Mouse (Mus musculus) hindbrain, embryonic 12.5 days (tissue): Measurements from ENCODE around the gene Gabrb1. TPM values are rescaled to one million over a fixed set of nuclear protein-coding genes. Genes with fewer than 3 reads are reported as not detected.

Source experiments
- ATAC-seq: fragments of 200-750 bp; cut with Nextera tagmentation; 2 replicates; pipeline ENCODE4 v1.8.0; 2017; ENCODE audit warnings: moderate TSS enrichment; ENCODE audit not compliant: low FRiP score
- H3K27ac ChIP-seq: fragments of 300-500 bp; sonication (generic); 2 replicates; pipeline ENCODE4 v1.5.1; 2016; ENCODE audit warnings: mild to moderate bottlenecking
- H3K27me3 ChIP-seq: fragments of 300-500 bp; sonication (generic); 2 replicates; pipeline ENCODE4 v1.6.1; 2016; ENCODE audit warnings: mild to moderate bottlenecking
- H3K36me3 ChIP-seq: fragments of 300-500 bp; sonication (generic); 2 replicates; pipeline ENCODE4 v1.6.1; 2016; ENCODE audit warnings: mild to moderate bottlenecking
- H3K4me1 ChIP-seq: fragments of 300-500 bp; sonication (generic); 2 replicates; pipeline ENCODE4 v1.6.1; 2016
- H3K4me2 ChIP-seq: fragments of 300-500 bp; sonication (generic); replicated peaks from 2 replicates; pipeline ENCODE4 v1.6.1; 2016; ENCODE audit warnings: mild to moderate bottlenecking
- H3K4me3 ChIP-seq: fragments of 300-500 bp; sonication (generic); 2 replicates; pipeline ENCODE4 v1.5.1; 2016; ENCODE audit warnings: mild to moderate bottlenecking
- H3K9ac ChIP-seq: fragments of 300-500 bp; sonication (generic); 2 replicates; pipeline ENCODE4 v1.6.1; 2016; ENCODE audit warnings: mild to moderate bottlenecking, moderate library complexity
- H3K9me3 ChIP-seq: fragments of 300-500 bp; sonication (generic); replicated peaks from 2 replicates; pipeline ENCODE4 v1.6.1; 2016; ENCODE audit warnings: mild to moderate bottlenecking
- WGBS: fragments of 180-500 bp; shearing (Covaris S2); methylation state at CpG from one replicate; pipeline ENCODE4 v1.1.7; 2016; 5-methylcytosine and 5-hydroxymethylcytosine counted together
- polyA plus RNA-seq: library from polyadenylated mRNA; unstranded; fragments of >200 nt; fragmentation: Nextera tagmentation; extraction: Ambion mirVana; gene quantifications from 2 replicates; pipeline ENCODE4 v1.2.1, GENCODE M21; 2016

Gabrb1 gene
- 1.8 and 2.6 TPM in 2 replicates for polyA plus RNA-seq

DNA sequence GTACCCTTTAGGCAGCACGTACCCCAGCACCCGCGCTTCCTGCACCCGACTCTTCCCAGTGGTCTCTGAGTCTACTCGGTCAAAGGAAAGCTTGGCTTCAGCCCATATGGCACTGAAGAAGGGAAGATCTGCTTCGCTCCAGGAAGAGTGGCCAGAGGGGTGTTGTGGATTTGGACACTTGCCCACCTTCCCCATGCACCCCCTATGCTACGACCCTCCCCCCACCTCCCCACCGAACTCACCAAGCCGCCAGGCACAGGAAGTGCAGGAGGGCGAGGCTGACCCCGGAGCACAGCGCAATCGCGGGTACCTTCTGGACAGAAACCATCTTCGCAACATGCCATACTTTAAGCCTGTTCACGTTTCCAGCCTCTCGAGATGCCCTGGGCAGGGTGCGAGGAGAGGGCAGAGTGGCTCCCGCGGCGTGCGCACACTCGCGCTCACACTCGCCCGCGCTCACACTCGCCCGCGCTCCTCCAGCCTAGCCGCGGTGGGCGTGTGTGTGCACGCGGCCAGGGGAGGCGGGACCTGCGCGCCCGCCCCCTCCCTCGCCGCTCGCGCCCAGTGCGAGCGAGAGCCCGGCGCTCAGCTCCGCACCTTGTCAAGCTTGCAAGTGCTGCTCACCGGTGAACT, at the start of gene Gabrb1:
Gene Gabrb1, plus strand, starts transcription at position 632 of the 633 bp plus-strand sequence.
- Histone ChIP-seq H3K27me3 (peaks cover 40% of the 10 kb centered on the region), H3K4me1 (peaks cover 10% of the 10 kb centered on the region; the same call in 1 of the 2 replicates), H3K27ac (no peak within 1 kb of the TSS), H3K9me3 (no peaks in the 10 kb centered on the region), H3K9ac (peak within 1 kb of the TSS; percentile 42; the same call in 1 of the 2 replicates), H3K4me2 (peak within 1 kb of the TSS; percentile 97), H3K4me3 (peak within 1 kb of the TSS; percentile 57), H3K36me3 (no peaks in the 10 kb centered on the region)
- peak; percentile 93 for ATAC-seq
- under 1% methylated on average over 44 of the region's 49 CpGs for WGBS

DNA sequence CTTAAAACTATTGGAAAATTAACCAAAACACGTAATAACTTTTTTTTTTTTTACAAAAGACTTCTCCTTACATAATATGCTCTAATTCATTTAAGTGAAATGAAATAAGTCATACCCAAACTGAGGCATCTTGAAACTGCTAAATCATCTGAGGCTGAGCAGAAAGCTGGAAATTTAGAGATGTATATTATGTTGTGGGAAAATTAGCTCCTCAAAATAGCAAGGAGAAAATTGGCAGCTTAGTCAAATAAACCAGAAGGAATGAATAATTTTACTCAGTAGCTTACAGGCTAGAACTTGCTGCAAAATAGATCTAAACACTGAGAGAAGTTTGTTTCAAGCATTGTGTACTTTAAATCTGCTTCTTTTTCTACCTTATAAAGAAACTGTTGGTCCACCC, 49.2 kb upstream of the Gabrb1 start:
- WGBS: 81% methylated on average over 1 of the region's 1 CpGs
- no peak overlapping the region for H3K4me3 ChIP-seq
- no peaks in the 10 kb centered on the region for H3K27me3 ChIP-seq
- H3K9ac ChIP-seq: no peak overlapping the region
- no peak overlapping the region for H3K4me2 ChIP-seq
- no peak for ATAC-seq
- H3K9me3 ChIP-seq: no peaks in the 10 kb centered on the region
- H3K36me3 ChIP-seq: no peaks in the 10 kb centered on the region
- no peak overlapping the region for H3K27ac ChIP-seq
- H3K4me1 ChIP-seq: no peaks in the 10 kb centered on the region

DNA sequence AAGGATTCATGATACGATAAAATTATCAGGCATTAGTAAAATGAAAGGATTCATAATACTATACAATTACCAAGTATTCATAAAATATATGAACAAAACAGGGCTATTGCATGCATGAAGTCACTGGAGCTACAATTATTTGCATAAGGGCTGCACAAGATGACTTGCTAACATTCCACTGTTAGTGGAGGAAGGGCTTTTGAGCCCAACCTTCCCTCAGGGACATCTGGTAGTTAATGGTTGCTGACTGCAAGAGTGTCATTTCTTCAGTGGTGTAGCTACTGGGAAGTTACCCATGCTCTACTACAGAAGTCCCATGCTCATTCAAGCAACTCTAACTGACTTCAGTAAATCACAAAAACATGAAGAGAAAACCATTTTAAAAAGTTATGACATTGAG, 43.6 kb upstream of the Gabrb1 start:
- no peaks in the 10 kb centered on the region for H3K27me3 ChIP-seq
- no peaks in the 10 kb centered on the region for H3K36me3 ChIP-seq
- 83% methylated on average over 1 of the region's 1 CpGs for WGBS
- H3K9me3 ChIP-seq: no peaks in the 10 kb centered on the region
- no peak for ATAC-seq
- no peak overlapping the region for H3K4me3 ChIP-seq
- H3K27ac ChIP-seq: no peak overlapping the region
- no peak overlapping the region for H3K4me2 ChIP-seq
- H3K9ac ChIP-seq: no peak overlapping the region
- H3K4me1 ChIP-seq: no peaks in the 10 kb centered on the region

GRCm38 (mm10) chr5:71616734-71617133, 41.2 kb upstream of the Gabrb1 start:
- Histone ChIP-seq H3K36me3 (no peaks in the 10 kb centered on the region), H3K27me3 (no peaks in the 10 kb centered on the region), H3K9ac (no peak overlapping the region), H3K9me3 (no peaks in the 10 kb centered on the region), H3K27ac (no peak overlapping the region), H3K4me3 (no peak overlapping the region), H3K4me2 (no peak overlapping the region), H3K4me1 (no peaks in the 10 kb centered on the region)
- WGBS: 78% methylated on average over 4 of the region's 4 CpGs
- ATAC-seq: no peak

DNA sequence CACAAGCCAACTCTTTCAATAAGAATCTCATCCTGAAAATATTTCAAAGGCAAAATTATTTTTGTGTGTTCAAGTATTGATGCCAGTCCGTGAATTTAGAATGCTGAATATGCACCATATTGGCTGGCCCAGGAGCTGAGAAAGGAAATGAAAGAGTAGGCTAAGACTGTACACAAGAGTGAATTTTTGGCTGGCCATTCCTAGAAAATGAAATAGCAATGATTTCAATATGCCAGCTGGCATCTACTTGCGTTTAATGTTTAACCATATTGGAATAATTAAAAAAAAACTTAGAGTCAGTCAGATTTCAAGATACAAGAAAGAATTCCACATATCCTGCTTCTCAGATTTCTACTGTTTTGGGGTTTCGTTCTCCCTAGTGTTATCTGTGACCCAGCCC, 30.1 kb upstream of the Gabrb1 start:
- H3K9me3 ChIP-seq: no peaks in the 10 kb centered on the region
- H3K27me3 ChIP-seq: no peaks in the 10 kb centered on the region
- WGBS: 89% methylated on average over 3 of the region's 3 CpGs
- H3K4me1 ChIP-seq: no peaks in the 10 kb centered on the region
- no peak overlapping the region for H3K4me3 ChIP-seq
- H3K27ac ChIP-seq: no peak overlapping the region
- no peak overlapping the region for H3K9ac ChIP-seq
- no peak for ATAC-seq
- H3K36me3 ChIP-seq: no peaks in the 10 kb centered on the region
- H3K4me2 ChIP-seq: no peak overlapping the region

DNA sequence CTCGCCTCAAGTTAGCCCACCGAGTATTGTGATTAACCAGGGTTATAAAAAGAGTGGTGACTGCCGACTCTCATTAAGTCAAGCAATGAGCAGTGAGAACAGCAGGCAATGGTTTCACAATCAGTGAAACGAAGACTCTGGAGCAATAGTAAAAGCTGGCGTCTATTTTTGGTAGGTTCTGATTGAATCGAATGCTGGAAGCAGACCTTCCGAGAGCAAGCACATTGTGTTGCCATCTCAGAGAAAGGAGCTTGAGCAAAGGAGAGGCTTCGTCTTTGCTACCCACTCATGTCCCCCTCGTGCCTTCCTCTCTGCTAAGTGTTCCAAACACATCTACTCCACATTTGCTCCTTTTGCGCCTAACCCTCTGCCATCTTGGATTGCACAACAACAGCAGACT, 18.1 kb upstream of the Gabrb1 start:
- WGBS: 88% methylated on average over 10 of the region's 10 CpGs
- H3K27me3 ChIP-seq: no peaks in the 10 kb centered on the region
- H3K4me2 ChIP-seq: no peak overlapping the region
- no peak overlapping the region for H3K9ac ChIP-seq
- no peak overlapping the region for H3K4me3 ChIP-seq
- no peaks in the 10 kb centered on the region for H3K9me3 ChIP-seq
- H3K4me1 ChIP-seq: no peaks in the 10 kb centered on the region
- H3K27ac ChIP-seq: no peak overlapping the region
- no peak for ATAC-seq
- no peaks in the 10 kb centered on the region for H3K36me3 ChIP-seq

DNA sequence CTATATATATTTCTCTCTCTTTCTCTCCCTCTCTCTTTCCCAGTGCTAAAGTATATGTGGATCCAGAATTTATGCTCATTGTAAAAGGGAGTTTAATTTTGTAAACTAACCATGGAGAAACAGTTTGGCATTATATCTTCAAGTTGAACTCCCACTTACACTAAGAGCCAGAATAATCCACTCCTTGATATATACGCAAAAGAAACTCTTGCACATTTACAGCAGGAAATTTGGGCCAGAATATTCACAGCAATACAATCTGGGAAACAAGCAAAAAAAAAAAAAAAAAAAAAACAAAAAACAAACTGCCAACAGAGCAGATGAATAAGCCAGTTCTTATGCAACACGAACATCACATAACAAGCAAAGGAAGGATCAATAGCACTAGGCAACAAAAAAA, 9.8 kb upstream of the Gabrb1 start:
- Histone ChIP-seq H3K9me3 (no peaks in the 10 kb centered on the region), H3K36me3 (no peaks in the 10 kb centered on the region), H3K27ac (no peak overlapping the region), H3K4me2 (no peak overlapping the region), H3K9ac (no peak overlapping the region), H3K27me3 (no peaks in the 10 kb centered on the region), H3K4me3 (no peak overlapping the region), H3K4me1 (no peaks in the 10 kb centered on the region)
- WGBS: 79% methylated on average over 2 of the region's 2 CpGs
- ATAC-seq: no peak

DNA sequence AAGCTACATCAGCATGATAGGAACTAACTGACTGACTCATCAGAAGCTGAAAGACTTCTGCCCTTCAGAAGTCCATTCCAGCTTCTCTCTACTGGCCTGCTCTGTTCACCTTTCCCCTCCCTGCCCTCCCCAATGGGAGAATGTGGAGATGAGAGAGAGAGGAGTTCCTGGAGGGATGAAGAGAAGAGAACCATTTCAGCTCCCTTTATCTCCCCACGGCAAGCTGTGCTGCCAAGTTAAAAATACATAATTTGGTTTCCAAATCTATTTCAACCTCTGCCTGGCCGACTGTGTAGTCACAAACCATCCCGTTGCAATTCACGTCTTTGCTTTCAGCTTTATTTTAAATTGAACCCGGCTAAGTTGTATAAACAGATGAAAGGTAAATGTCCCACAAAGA, 3.9 kb upstream of the Gabrb1 start:
- peaks cover 10% of the 10 kb centered on the region; the same call in 1 of the 2 replicates for H3K4me1 ChIP-seq
- no peak overlapping the region for H3K27ac ChIP-seq
- H3K9ac ChIP-seq: no peak overlapping the region
- H3K4me2 ChIP-seq: no peak overlapping the region
- H3K9me3 ChIP-seq: no peaks in the 10 kb centered on the region
- no peaks in the 10 kb centered on the region for H3K36me3 ChIP-seq
- no peak for ATAC-seq
- no peak overlapping the region for H3K4me3 ChIP-seq
- peaks cover 33% of the 10 kb centered on the region for H3K27me3 ChIP-seq
- 88% methylated on average over 5 of the region's 5 CpGs for WGBS

GRCm38 (mm10) chr5:71656771-71657170, 1.1 kb upstream of the Gabrb1 start:
- H3K4me1 ChIP-seq: peaks cover 10% of the 10 kb centered on the region; the same call in 1 of the 2 replicates
- no peak for ATAC-seq
- peak overlapping the region; percentile 97 for H3K4me2 ChIP-seq
- no peak overlapping the region for H3K27ac ChIP-seq
- peaks cover 40% of the 10 kb centered on the region for H3K27me3 ChIP-seq
- H3K9me3 ChIP-seq: no peaks in the 10 kb centered on the region
- no peak overlapping the region for H3K9ac ChIP-seq
- peak overlapping the region; percentile 57 for H3K4me3 ChIP-seq
- H3K36me3 ChIP-seq: no peaks in the 10 kb centered on the region
- 10% methylated on average over 10 of the region's 10 CpGs for WGBS

- Histone ChIP-seq H3K9me3 (no peaks in the 10 kb centered on the region), H3K4me1 (peaks cover 10% of the 10 kb centered on the region; the same call in 1 of the 2 replicates), H3K36me3 (no peaks in the 10 kb centered on the region), H3K4me3 (peak within 1 kb of the TSS; percentile 57), H3K9ac (peak within 1 kb of the TSS; percentile 42; the same call in 1 of the 2 replicates), H3K27me3 (peaks cover 40% of the 10 kb centered on the region), H3K27ac (no peak within 1 kb of the TSS), H3K4me2 (peak within 1 kb of the TSS; percentile 97)
- ATAC-seq: peak; percentile 61
- WGBS: 1% methylated on average over 15 of the region's 15 CpGs
Observed at GRCm38 (mm10) chr5:71658115-71658497, 193 bp downstream of the Gabrb1 start, which contains the start of gene Gabra4. Gabra4 (minus strand) TSS chr5:71658308.

DNA sequence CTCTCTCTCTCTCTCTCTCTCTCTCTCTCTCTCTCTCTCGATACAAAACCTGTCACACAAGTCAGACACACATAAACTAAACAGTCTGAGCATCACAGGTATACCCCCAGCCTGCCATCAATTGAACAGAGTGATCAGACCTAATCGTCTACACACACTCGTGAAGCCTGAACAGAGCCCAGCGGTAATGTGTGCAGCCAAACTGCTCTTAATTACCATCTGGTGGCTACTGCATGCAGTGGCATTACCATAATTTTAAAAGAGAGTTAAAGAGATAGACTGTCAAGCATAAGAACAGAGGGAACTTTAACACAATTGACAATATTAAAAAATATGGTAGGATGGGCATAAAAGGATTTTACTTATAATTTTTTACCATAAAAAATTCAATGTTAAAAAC, 7.7 kb downstream of the Gabrb1 start:
- no peaks in the 10 kb centered on the region for H3K4me1 ChIP-seq
- H3K27me3 ChIP-seq: no peaks in the 10 kb centered on the region
- WGBS: 54% methylated on average over 4 of the region's 4 CpGs
- no peak for ATAC-seq
- H3K9me3 ChIP-seq: no peaks in the 10 kb centered on the region
- H3K4me3 ChIP-seq: no peak overlapping the region
- no peak overlapping the region for H3K9ac ChIP-seq
- H3K4me2 ChIP-seq: no peak overlapping the region
- H3K36me3 ChIP-seq: no peaks in the 10 kb centered on the region
- no peak overlapping the region for H3K27ac ChIP-seq

DNA sequence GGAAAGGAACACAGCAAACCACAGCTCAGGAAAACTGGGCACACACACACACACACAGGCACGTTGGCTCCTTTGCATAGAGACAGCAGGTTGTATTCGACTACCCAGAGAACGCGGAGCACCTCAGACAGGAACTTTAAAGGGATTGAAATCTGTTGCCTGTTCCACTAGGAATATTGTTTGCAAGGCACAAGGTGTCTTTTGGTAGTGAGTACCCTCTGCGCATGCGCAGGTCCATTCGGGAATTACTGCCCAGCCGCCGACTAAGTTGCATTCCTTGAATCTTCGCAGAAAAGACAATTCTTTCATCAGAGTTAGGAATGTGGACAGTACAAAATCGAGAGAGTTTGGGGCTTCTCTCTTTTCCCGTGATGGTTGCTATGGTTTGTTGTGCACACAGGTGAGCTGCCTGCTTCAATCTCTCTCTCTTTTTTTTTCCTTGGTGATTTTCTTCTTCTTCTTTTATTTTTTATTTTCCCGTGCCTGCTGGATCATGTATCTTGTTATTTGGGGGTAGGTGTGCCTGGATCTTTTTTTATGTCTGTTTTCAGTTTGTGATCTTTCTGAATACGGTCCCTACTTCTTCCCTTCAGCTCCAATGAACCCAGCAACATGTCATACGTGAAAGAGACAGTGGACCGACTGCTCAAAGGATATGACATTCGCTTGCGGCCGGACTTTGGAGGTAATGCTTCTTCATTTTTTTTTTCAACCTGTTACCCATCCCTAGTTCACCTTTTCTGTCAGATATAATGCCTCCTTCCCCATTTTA, 42.0 kb downstream of the Gabrb1 start:
- H3K4me2 ChIP-seq: peak overlapping the region; percentile 91
- peak overlapping the region; percentile 54 for H3K4me3 ChIP-seq
- peaks cover 3% of the 10 kb centered on the region; the same call in 1 of the 2 replicates for H3K27me3 ChIP-seq
- no peak overlapping the region for H3K27ac ChIP-seq
- 0 out of 2 replicates have a peak overlapping the region, but pooled peaks have one; percentile 46 for H3K9ac ChIP-seq
- no peaks in the 10 kb centered on the region for H3K36me3 ChIP-seq
- WGBS: under 1% methylated on average over 19 of the region's 19 CpGs
- ATAC-seq: 0 out of 2 replicates have a peak, but pooled peaks have one; percentile 17
- no peaks in the 10 kb centered on the region for H3K9me3 ChIP-seq
- H3K4me1 ChIP-seq: peaks cover 5% of the 10 kb centered on the region; the same call in 1 of the 2 replicates
